Mouse (Mus musculus) C2C12 (cell line): ENCODE results near the gene Phb2. TPM values are rescaled to one million over a fixed set of nuclear protein-coding genes. Genes with fewer than 3 reads are reported as not detected.

Source experiments
- H3K27me3 ChIP-seq: one replicate; pipeline ENCODE4 v1.6.1; 2011; ENCODE audit not compliant: control insufficient read depth, insufficient read depth, insufficient read length
- H3K36me3 ChIP-seq: one replicate; pipeline ENCODE4 v1.6.1; 2011; ENCODE audit not compliant: control insufficient read depth, insufficient read depth
- H3K4me3 ChIP-seq: one replicate; pipeline ENCODE4 v1.5.1; 2011; ENCODE audit warnings: mild to moderate bottlenecking, control low read depth; ENCODE audit not compliant: poor library complexity, insufficient read depth, severe bottlenecking
- H3K79me2 ChIP-seq: one replicate; pipeline ENCODE4 v1.6.1; 2011; ENCODE audit not compliant: control insufficient read depth, insufficient read depth
- H3K79me3 ChIP-seq: one replicate; pipeline ENCODE4 v1.6.1; 2011; ENCODE audit warnings: low read depth, control low read depth
- H3ac ChIP-seq: one replicate; pipeline ENCODE3; 2011; ENCODE audit warnings: low read depth; ENCODE audit not compliant: control insufficient read depth, insufficient read length
- CEBPB ChIP-seq: IDR thresholded peaks from one replicate; pipeline ENCODE4 v1.6.1; 2011; ENCODE audit warnings: low read depth, mild to moderate bottlenecking, control low read depth, moderate library complexity
- CTCF ChIP-seq: IDR thresholded peaks from one replicate; pipeline ENCODE4 v1.5.1; 2011; ENCODE audit not compliant: control insufficient read depth, insufficient read depth, insufficient read length
- FOSL1 ChIP-seq: IDR thresholded peaks from one replicate; pipeline ENCODE4 v1.8.0; 2011; ENCODE audit warnings: mild to moderate bottlenecking, low read length; ENCODE audit not compliant: poor library complexity, insufficient read depth, severe bottlenecking
- MAX ChIP-seq: IDR thresholded peaks from one replicate; pipeline ENCODE4 v1.6.1; 2011; ENCODE audit warnings: mild to moderate bottlenecking, control low read depth
- MYOD1 ChIP-seq: IDR thresholded peaks from one replicate; pipeline ENCODE4 v1.6.1; 2011; ENCODE audit warnings: low read depth; ENCODE audit not compliant: control insufficient read depth, insufficient read length
- MYOG ChIP-seq: IDR thresholded peaks from one replicate; pipeline ENCODE4 v1.6.1; 2011; ENCODE audit not compliant: control insufficient read depth, insufficient read length; ENCODE audit errors: extremely low read depth
- USF1 ChIP-seq: IDR thresholded peaks from one replicate; pipeline ENCODE4 v1.6.1; 2011; ENCODE audit warnings: low read depth, mild to moderate bottlenecking, control low read depth, moderate library complexity
- polyA plus RNA-seq: library from polyadenylated mRNA; unstranded; fragments of >200 nt; fragmentation: generic; extraction: Trizol; gene quantifications from one replicate; pipeline ENCODE4 v1.2.1, GENCODE M21; 2012; ENCODE audit warnings: missing spikeins

Phb2 gene
- polyA plus RNA-seq, 1 experiment: 456 TPM

GRCm38 (mm10) chr6:124716864-124717490 lies 4.8 kb downstream of the Phb2 start:
- TF ChIP-seq USF1: no peak
- no peak for TF ChIP-seq FOSL1
- no peak for TF ChIP-seq MYOD1
- TF ChIP-seq MYOG: no peak
- no peak for TF ChIP-seq CEBPB
- no peak for TF ChIP-seq MAX
- TF ChIP-seq CTCF: no peak
- no peaks in the 10 kb centered on the region for H3K27me3 ChIP-seq
- no peak overlapping the region for H3K4me3 ChIP-seq
- H3K79me3 ChIP-seq: peaks cover 24% of the 10 kb centered on the region
- peaks cover 34% of the 10 kb centered on the region for H3K79me2 ChIP-seq
- H3ac ChIP-seq: no peak overlapping the region
- peaks cover 38% of the 10 kb centered on the region for H3K36me3 ChIP-seq

DNA sequence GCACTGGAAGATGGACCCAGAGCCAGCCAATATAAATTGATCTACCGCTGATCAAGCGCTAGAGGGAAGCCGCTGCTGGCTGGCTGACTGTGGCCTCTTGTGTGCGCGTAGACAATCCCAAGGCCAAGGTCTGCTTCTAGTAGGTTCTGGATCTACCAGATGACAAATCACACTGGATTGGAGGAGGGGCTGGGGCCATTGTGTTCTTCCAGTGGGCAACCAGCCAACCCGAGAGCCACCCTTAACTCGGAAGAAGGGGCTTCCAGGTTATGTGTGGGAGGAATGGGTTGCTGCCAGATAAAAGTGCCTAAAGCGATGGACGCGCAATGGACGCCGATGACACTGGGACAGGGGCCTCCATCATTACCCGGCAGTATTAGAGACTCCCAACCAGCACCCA lies 5.8 kb downstream of the Phb2 start:
- Histone ChIP-seq H3K79me3 (peaks cover 18% of the 10 kb centered on the region), H3K36me3 (peaks cover 38% of the 10 kb centered on the region), H3ac (no peak overlapping the region), H3K4me3 (no peak overlapping the region), H3K79me2 (peaks cover 24% of the 10 kb centered on the region), H3K27me3 (no peaks in the 10 kb centered on the region)
- TF ChIP-seq CEBPB: no peak

GRCm38 (mm10) chr6:124718703-124719102 lies 6.6 kb downstream of the Phb2 start:
- H3K36me3 ChIP-seq: peaks cover 37% of the 10 kb centered on the region
- peaks cover 17% of the 10 kb centered on the region for H3K79me2 ChIP-seq
- H3ac ChIP-seq: no peak overlapping the region
- H3K4me3 ChIP-seq: no peak overlapping the region
- H3K79me3 ChIP-seq: peaks cover 10% of the 10 kb centered on the region
- H3K27me3 ChIP-seq: no peaks in the 10 kb centered on the region
- TF ChIP-seq CTCF (no peak), MAX (no peak)

DNA sequence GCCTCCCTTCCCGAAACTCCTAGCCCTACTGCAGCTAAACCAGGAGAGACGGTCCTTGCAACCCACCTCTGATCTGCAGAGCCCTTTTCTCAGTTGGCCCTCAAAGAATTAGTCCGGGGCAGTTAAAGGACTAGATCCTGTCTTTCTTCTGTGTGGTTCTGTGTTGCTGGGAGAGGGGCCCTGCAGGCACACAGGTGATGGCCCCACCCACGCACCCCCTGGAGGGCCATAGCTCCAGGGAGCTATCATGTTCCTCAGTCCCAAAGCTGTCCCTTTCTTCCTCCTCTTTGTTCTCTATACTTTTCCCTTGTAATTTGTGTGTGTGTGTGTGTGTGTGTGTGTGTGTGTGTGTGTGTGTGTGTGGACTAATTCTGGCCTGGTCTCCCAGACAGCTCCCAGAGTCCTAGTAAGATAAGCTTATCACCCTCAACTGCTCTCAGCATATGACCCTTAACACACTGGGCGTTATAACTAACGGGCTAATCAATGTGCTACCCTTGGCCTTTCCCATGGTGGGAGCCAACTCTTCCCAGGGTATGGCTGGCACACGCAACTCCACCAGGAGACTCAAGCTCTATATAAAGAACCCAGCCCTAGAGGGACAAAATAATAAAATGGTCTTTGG lies 7.3 kb downstream of the Phb2 start:
- Histone ChIP-seq H3K79me2 (peaks cover 9% of the 10 kb centered on the region), H3ac (no peak overlapping the region), H3K4me3 (no peak overlapping the region), H3K79me3 (peaks cover 3% of the 10 kb centered on the region), H3K36me3 (peaks cover 29% of the 10 kb centered on the region), H3K27me3 (no peaks in the 10 kb centered on the region)
- no peak for TF ChIP-seq MYOG
- no peak for TF ChIP-seq CEBPB
- TF ChIP-seq MAX: no peak
- no peak for TF ChIP-seq USF1
- no peak for TF ChIP-seq FOSL1
- no peak for TF ChIP-seq CTCF
- TF ChIP-seq MYOD1: no peak

- no peaks in the 10 kb centered on the region for H3K27me3 ChIP-seq
- no peak overlapping the region for H3K4me3 ChIP-seq
- no peaks in the 10 kb centered on the region for H3K79me3 ChIP-seq
- no peak overlapping the region for H3ac ChIP-seq
- no peak for TF ChIP-seq MAX
- TF ChIP-seq CEBPB: no peak
- TF ChIP-seq FOSL1: no peak
- no peak for TF ChIP-seq MYOD1
- TF ChIP-seq USF1: no peak
- TF ChIP-seq CTCF: no peak
- TF ChIP-seq MYOG: no peak
- peaks cover 16% of the 10 kb centered on the region for H3K36me3 ChIP-seq
- H3K79me2 ChIP-seq: no peaks in the 10 kb centered on the region
Observed at GRCm38 (mm10) chr6:124720904-124721303, 8.8 kb downstream of the Phb2 start.

DNA sequence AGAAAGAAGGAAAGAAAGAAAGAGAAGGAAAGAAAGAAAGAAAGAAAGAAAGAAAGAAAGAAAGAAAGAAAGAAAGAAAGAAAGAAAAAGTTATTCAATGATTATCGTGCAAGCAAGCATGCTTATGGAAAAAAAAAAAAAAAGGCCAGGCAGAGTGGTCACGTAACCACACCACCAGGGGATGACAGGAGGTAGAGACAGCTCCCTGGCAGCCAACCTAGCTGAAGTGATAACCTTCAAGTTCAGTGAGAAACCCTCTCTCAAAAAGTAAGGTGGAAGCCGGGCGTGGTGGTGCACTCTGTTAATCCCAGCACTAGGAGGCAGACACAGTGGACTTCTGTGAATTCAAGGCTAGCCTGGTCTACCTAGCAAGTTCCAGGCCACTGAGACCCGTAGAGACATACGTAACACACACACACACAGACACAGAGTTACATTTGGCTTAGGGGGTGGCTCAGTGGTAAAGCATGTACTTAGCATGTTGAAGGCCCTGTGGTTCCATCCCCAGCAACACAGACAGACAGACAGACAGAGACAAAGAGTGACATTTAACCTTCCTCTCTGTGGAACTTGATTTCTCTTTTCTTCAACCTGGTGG lies 10.8 kb downstream of the Phb2 start:
- no peak overlapping the region for H3K4me3 ChIP-seq
- H3ac ChIP-seq: no peak overlapping the region
- TF ChIP-seq MYOD1 (no peak), USF1 (no peak), FOSL1 (no peak), MYOG (no peak), CTCF (no peak), CEBPB (no peak), MAX (no peak)
- no peaks in the 10 kb centered on the region for H3K27me3 ChIP-seq
- H3K79me2 ChIP-seq: no peaks in the 10 kb centered on the region
- H3K36me3 ChIP-seq: no peaks in the 10 kb centered on the region
- H3K79me3 ChIP-seq: no peaks in the 10 kb centered on the region
